Mouse (Mus musculus): Measurements from ENCODE around the gene Mcpt8. TPM values are rescaled to one million over a fixed set of nuclear protein-coding genes. Genes with fewer than 3 reads are reported as not detected.
"Not testable (repeated sequence)": the region's sequence is repeated elsewhere in the genome, so short reads cannot be mapped to it uniquely, and the experiment has no call there.

Gene Mcpt8
- not detected for total RNA-seq (2021)
- long read RNA-seq, experiment 1, result 0 reads
- long read RNA-seq, experiment 2, result 0 reads

GRCm38 (mm10) chr14:56085167-56085566 lies at the start of gene Mcpt8:
Gene Mcpt8, minus strand, starts transcription at chr14:56085273.
- DNase-seq, result no peak

- not testable (repeated sequence) for DNase-seq
These were observed 48.6 kb upstream of the Mcpt8 start for GRCm38 (mm10) chr14:56133675-56134074.

GRCm38 (mm10) chr14:56132508-56132907 lies 47.4 kb upstream of the Mcpt8 start, which contains the start of gene Gzmd:
Gene Gzmd, minus strand, starts transcription at chr14:56132608.
- DNase-seq, result not testable (repeated sequence)

- no peak for DNase-seq
These were observed 43.3 kb upstream of the Mcpt8 start for GRCm38 (mm10) chr14:56128341-56128740.

- peak; percentile 18 to 30 for DNase-seq
These were observed 38.4 kb upstream of the Mcpt8 start for GRCm38 (mm10) chr14:56123516-56123915.

GRCm38 (mm10) chr14:56120525-56120924 lies 35.5 kb upstream of the Mcpt8 start, which contains the start of gene Gzme:
Gene Gzme, minus strand, starts transcription at chr14:56120625.
- no peak for DNase-seq

GRCm38 (mm10) chr14:56115531-56116310 lies 30.6 kb upstream of the Mcpt8 start:
- DNase-seq, result not testable (repeated sequence)

GRCm38 (mm10) chr14:56105447-56106180 lies 20.5 kb upstream of the Mcpt8 start:
- DNase-seq, result no peak

GRCm38 (mm10) chr14:56105016-56105415 lies 19.9 kb upstream of the Mcpt8 start:
- DNase-seq, result no peak

- no peak for DNase-seq
These were observed 18.4 kb upstream of the Mcpt8 start for GRCm38 (mm10) chr14:56103452-56103851.

GRCm38 (mm10) chr14:56102386-56102785 lies 17.3 kb upstream of the Mcpt8 start, which contains the start of gene Ctsg:
Gene Ctsg, minus strand, starts transcription at chr14:56102574.
- DNase-seq, result no peak

GRCm38 (mm10) chr14:56098940-56099339 lies 13.9 kb upstream of the Mcpt8 start:
- DNase-seq, result peak in 1 of 2 experiments; percentile 12

GRCm38 (mm10) chr14:56097597-56097996 lies 12.5 kb upstream of the Mcpt8 start:
- DNase-seq, result no peak

- DNase-seq, result no peak
These were observed 8.3 kb upstream of the Mcpt8 start for GRCm38 (mm10) chr14:56093353-56093752.

- DNase-seq, result no peak
These were observed 1.6 kb upstream of the Mcpt8 start for GRCm38 (mm10) chr14:56086711-56087110.

GRCm38 (mm10) chr14:56082016-56082415 lies 3.1 kb downstream of the Mcpt8 start:
- DNase-seq, result no peak

GRCm38 (mm10) chr14:56062213-56062612 lies 22.9 kb downstream of the Mcpt8 start, which contains the start of gene Mcpt4:
Gene Mcpt4, minus strand, starts transcription at chr14:56062313.
- not testable (repeated sequence) for DNase-seq

- DNase-seq, result no peak
These were observed 27.4 kb downstream of the Mcpt8 start for GRCm38 (mm10) chr14:56057722-56058121.

GRCm38 (mm10) chr14:56055408-56055807 lies 29.7 kb downstream of the Mcpt8 start:
- DNase-seq, result no peak

GRCm38 (mm10) chr14:56041792-56042191 lies 43.3 kb downstream of the Mcpt8 start, which contains the start of gene Mcpt2:
Gene Mcpt2, plus strand, starts transcription at chr14:56042041.
- not testable (repeated sequence) for DNase-seq

GRCm38 (mm10) chr14:56034433-56034832 lies 50.6 kb downstream of the Mcpt8 start:
- no peak for DNase-seq
